Mouse (Mus musculus) embryonic facial prominence, embryonic 14.5 days (tissue): ENCODE measurements around the gene Dvl3. TPM values are rescaled to one million over a fixed set of nuclear protein-coding genes. Genes with fewer than 3 reads are reported as not detected.

Experiments
- ATAC-seq: fragments of 200-750 bp; cut with Nextera tagmentation; 2 replicates; pipeline ENCODE4 v1.8.0; 2017; ENCODE audit warnings: low read depth, moderate number of reproducible peaks, moderate TSS enrichment
- DNase-seq: peaks from one replicate; pipeline ENCODE4 v3.0.0-alpha.2; 2015; ENCODE audit warnings: low spot score
- H3K27ac ChIP-seq: fragments of 300-500 bp; sonication (generic); replicated peaks from 2 replicates; pipeline ENCODE4 v1.5.1; 2014; ENCODE audit warnings: low read depth, mild to moderate bottlenecking, low read length, moderate library complexity
- H3K27me3 ChIP-seq: fragments of 300-500 bp; sonication (generic); replicated peaks from 2 replicates; pipeline ENCODE4 v1.6.1; 2014; ENCODE audit warnings: low read length; ENCODE audit not compliant: control insufficient read depth, insufficient read depth
- H3K36me3 ChIP-seq: fragments of 300-500 bp; sonication (generic); 2 replicates; pipeline ENCODE4 v1.6.1; 2014; ENCODE audit warnings: low read length, mixed read lengths; ENCODE audit not compliant: control insufficient read depth, insufficient read depth
- H3K4me1 ChIP-seq: fragments of 300-500 bp; sonication (generic); 2 replicates; pipeline ENCODE4 v1.6.1; 2014; ENCODE audit warnings: antibody characterized with exemption, low read length; ENCODE audit not compliant: control insufficient read depth, insufficient read depth
- H3K4me2 ChIP-seq: fragments of 300-500 bp; sonication (generic); 2 replicates; pipeline ENCODE4 v1.6.1; 2014; ENCODE audit warnings: low read depth, mild to moderate bottlenecking, low read length, moderate library complexity, mixed read lengths
- H3K4me3 ChIP-seq: fragments of 300-500 bp; sonication (generic); 2 replicates; pipeline ENCODE4 v1.5.1; 2014; ENCODE audit warnings: low read depth, mild to moderate bottlenecking, low read length
- H3K9ac ChIP-seq: fragments of 300-500 bp; sonication (generic); 2 replicates; pipeline ENCODE4 v1.6.1; 2014; ENCODE audit warnings: low read depth, mild to moderate bottlenecking, low read length, moderate library complexity, mixed read lengths
- H3K9me3 ChIP-seq: fragments of 300-500 bp; sonication (generic); 2 replicates; pipeline ENCODE4 v1.6.1; 2016; ENCODE audit warnings: low read length; ENCODE audit not compliant: control insufficient read depth
- WGBS: fragments of 180-500 bp; shearing (Covaris S2); extraction: QIAGEN DNeasy Blood & Tissue Kit; methylation state at CpG from one replicate; pipeline ENCODE4 v1.1.7; 2014; 5-methylcytosine and 5-hydroxymethylcytosine counted together
- polyA plus RNA-seq: library from polyadenylated mRNA; unstranded; fragments of >200 nt; fragmentation: Nextera tagmentation; extraction: Ambion mirVana; gene quantifications from 2 replicates; pipeline ENCODE4 v1.2.1, GENCODE M21; 2014

Gene Dvl3
- polyA plus RNA-seq, 1 experiment from 2014 or later = 30.8 TPM

DNA sequence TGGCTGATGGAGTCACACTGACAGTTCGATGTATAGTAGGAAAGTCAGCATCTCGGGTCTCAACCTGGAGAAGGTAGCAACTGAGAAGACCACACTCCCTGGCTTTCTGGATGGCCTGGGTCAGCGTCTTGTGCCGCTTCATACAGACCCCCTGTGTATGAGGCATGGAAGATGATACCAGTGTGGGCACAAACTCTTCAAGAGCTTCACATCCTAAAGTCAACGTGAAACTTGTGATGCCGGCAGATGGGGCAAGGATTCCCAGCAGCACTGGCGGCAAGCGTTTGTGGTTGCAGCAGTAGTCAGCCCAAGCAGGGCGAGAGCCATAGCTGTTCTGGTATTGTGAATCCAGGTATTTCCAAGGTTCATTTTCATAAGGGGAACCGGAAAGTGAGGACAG lies 28.9 kb downstream of the Dvl3 start:
- DNase-seq (no peak), ATAC-seq (no peak)
- no peak overlapping the region for H3K9ac ChIP-seq
- no peaks in the 10 kb centered on the region for H3K9me3 ChIP-seq
- peaks cover 48% of the 10 kb centered on the region for H3K36me3 ChIP-seq
- peaks cover 5% of the 10 kb centered on the region for H3K4me1 ChIP-seq
- no peak overlapping the region for H3K4me3 ChIP-seq
- no peak overlapping the region for H3K4me2 ChIP-seq
- 93% methylated on average over 10 of the region's 10 CpGs for WGBS
- H3K27ac ChIP-seq = no peak overlapping the region
- H3K27me3 ChIP-seq = no peaks in the 10 kb centered on the region

- peaks cover 5% of the 10 kb centered on the region for H3K4me1 ChIP-seq
- H3K9me3 ChIP-seq = no peaks in the 10 kb centered on the region
- WGBS = 51% methylated on average over 5 of the region's 5 CpGs
- H3K9ac ChIP-seq = peak overlapping the region; percentile 60
- no peak for ATAC-seq
- DNase-seq = no peak
- H3K36me3 ChIP-seq = peaks cover 47% of the 10 kb centered on the region
- H3K4me2 ChIP-seq = peak overlapping the region; percentile 78
- H3K27me3 ChIP-seq = no peaks in the 10 kb centered on the region
- H3K4me3 ChIP-seq = peak overlapping the region; percentile 88
- peak overlapping the region; percentile 65; the same call in 1 of the 2 replicates for H3K27ac ChIP-seq
These were observed 30.6 kb downstream of the Dvl3 start for GRCm38 (mm10) chr16:20547423-20547822.

DNA sequence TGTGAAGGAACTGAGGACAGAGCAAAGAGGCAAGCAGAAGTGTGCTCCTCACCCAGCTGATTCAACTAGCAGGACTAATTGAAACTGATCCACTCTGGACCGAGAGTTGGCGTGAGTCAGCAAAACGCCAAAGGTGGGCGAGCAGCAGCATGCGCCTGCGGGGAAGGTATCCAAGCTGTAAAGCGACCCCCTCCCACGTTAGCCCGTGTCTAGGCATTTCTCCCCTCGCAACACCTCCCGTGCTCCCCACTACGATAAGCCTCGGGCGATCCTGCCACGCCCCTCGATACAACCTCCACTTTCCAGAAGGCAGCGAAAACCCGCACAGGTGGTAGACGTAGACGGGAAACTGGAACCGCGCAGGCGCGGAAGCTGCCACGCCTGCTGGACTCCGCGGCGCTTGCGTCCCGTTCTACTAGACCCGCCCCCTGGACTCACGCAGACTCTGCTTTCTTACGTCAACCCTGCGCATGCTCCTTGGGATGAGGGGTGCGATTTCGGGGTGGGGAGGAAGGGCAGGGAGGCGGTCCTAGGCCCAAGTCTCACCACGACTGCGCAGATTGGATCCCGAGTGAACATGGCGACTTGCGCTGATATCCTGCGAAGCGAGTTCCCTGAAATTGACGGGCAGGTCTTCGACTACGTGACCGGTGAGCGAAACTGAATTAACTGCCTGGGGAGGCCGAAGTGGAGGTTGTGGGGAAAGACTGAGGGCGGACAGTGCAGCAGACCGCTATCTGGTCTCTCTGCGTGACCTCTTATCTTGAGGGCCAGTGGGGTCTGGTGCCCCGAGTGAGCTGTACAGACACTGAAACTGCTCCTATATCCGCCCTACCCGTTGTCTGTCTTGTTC lies 31.5 kb downstream of the Dvl3 start, which contains the start of gene Abcf3:
TSS of gene Abcf3 (plus strand) at position 482 of the 853 bp plus-strand sequence.
- under 1% methylated on average over 51 of the region's 56 CpGs for WGBS
- ATAC-seq = peak; percentile 99
- H3K4me2 ChIP-seq = peak within 1 kb of the TSS; percentile 78
- H3K4me1 ChIP-seq = peaks cover 5% of the 10 kb centered on the region
- peaks cover 49% of the 10 kb centered on the region for H3K36me3 ChIP-seq
- H3K9ac ChIP-seq = peak within 1 kb of the TSS; percentile 89
- peak within 1 kb of the TSS; percentile 65 for H3K27ac ChIP-seq
- peak; percentile 100 for DNase-seq
- no peaks in the 10 kb centered on the region for H3K9me3 ChIP-seq
- no peaks in the 10 kb centered on the region for H3K27me3 ChIP-seq
- H3K4me3 ChIP-seq = peak within 1 kb of the TSS; percentile 88

DNA sequence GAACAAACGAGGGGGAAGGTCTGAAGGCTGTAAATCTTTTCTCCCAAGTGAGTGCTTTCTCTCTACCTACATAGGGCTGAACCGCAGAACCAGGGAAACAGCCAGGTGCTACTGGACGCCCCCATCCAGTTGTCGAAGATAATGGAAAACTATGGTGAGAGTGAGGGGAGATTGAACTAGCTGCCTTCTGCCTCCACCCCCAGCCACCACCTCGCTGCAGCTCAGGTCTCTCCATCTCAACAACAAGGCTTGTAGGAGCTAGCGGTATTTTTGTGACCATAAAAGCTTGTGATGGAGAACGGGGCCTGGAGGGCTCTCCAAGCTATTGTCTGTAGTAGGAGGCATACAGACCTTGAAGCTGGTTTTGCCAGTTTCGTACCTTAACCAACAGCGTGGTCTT lies 32.4 kb downstream of the Dvl3 start:
- peaks cover 5% of the 10 kb centered on the region for H3K4me1 ChIP-seq
- no peak for ATAC-seq
- H3K4me3 ChIP-seq = peak overlapping the region; percentile 88
- H3K4me2 ChIP-seq = peak overlapping the region; percentile 78
- no peak overlapping the region for H3K27ac ChIP-seq
- H3K36me3 ChIP-seq = peaks cover 51% of the 10 kb centered on the region
- DNase-seq = no peak
- H3K27me3 ChIP-seq = no peaks in the 10 kb centered on the region
- no peaks in the 10 kb centered on the region for H3K9me3 ChIP-seq
- 55% methylated on average over 9 of the region's 9 CpGs for WGBS
- peak overlapping the region; percentile 89 for H3K9ac ChIP-seq

DNA sequence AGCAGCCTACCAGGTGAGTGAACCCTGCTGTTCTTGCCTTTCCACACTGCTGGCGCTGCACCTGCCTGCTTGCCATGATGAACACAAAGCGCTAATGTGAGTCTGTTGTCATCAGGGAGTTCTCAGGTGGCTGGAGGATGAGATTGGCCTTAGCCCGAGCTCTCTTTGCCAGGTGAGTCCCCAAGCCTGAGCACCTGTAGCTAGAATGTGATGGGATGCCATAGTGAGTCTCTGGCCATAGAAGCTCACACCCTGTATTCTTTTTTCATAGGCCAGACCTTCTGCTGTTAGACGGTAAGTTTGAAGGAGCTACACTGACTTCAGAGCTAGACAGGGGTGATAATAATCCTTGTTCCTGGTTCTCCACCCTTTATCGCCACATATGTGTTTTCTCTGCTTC lies 34.9 kb downstream of the Dvl3 start:
- no peak overlapping the region for H3K27ac ChIP-seq
- peaks cover 64% of the 10 kb centered on the region for H3K36me3 ChIP-seq
- DNase-seq (no peak), ATAC-seq (no peak)
- no peak overlapping the region for H3K4me3 ChIP-seq
- H3K9ac ChIP-seq = no peak overlapping the region
- H3K9me3 ChIP-seq = no peaks in the 10 kb centered on the region
- no peaks in the 10 kb centered on the region for H3K27me3 ChIP-seq
- H3K4me1 ChIP-seq = peaks cover 5% of the 10 kb centered on the region
- 96% methylated on average over 5 of the region's 5 CpGs for WGBS
- no peak overlapping the region for H3K4me2 ChIP-seq

DNA sequence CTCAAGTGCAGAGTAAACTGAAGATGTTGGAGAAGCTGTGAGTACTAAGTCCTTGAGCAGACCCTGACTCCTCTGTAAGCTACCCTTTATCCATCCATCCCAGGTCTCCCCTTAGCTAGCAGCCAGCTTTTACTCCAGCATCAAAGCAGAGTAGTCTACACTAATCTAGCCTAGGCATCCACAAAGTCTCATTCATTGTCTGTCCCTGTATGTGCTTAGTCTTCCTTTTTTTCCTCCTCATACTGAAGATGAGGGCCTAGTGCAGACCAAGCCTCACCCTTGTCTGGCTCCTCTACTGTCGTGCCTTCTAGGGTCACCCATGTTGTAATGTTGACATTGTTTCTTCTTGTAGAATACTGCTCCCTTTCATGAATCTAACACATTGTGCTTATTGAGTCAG lies 35.8 kb downstream of the Dvl3 start:
- no peak for ATAC-seq
- Histone ChIP-seq H3K9me3 (no peaks in the 10 kb centered on the region), H3K27me3 (no peaks in the 10 kb centered on the region)

GRCm38 (mm10) chr16:20555000-20555399 lies 38.2 kb downstream of the Dvl3 start:
- Histone ChIP-seq H3K36me3 (peaks cover 95% of the 10 kb centered on the region), H3K9ac (no peak overlapping the region), H3K27me3 (no peaks in the 10 kb centered on the region), H3K9me3 (no peaks in the 10 kb centered on the region), H3K4me3 (no peak overlapping the region), H3K27ac (no peak overlapping the region), H3K4me2 (no peak overlapping the region), H3K4me1 (no peaks in the 10 kb centered on the region)
- no peak for DNase-seq
- 88% methylated on average over 6 of the region's 6 CpGs for WGBS
- ATAC-seq = no peak

More for the DNA sequence above, 35.8 kb downstream of the Dvl3 start:
- no peak overlapping the region for H3K9ac ChIP-seq
- H3K36me3 ChIP-seq = peaks cover 72% of the 10 kb centered on the region
- H3K27ac ChIP-seq = no peak overlapping the region
- no peak overlapping the region for H3K4me2 ChIP-seq
- WGBS = 82% methylated on average over 1 of the region's 1 CpGs
- H3K4me3 ChIP-seq = no peak overlapping the region
- H3K4me1 ChIP-seq = peaks cover 5% of the 10 kb centered on the region
- no peak for DNase-seq

DNA sequence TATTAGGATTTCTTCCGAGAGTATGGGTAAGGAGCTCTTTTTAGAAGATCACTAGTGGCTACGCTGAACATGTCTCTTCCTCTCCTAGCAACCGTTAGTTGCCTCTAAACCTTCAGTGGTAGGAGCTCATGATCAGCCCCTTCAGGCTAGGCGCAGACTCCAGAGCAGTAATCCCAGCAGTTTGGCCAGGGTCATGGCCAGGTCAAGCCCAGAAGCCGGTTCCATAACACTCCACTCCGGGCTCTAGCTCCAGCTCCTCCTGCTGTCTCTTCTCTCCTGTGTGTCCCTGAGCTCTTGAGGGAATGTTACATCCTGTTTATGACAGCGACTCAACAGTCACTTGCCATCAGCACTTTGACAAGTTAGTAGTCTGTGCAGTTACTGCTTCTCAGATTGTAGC lies 40.6 kb downstream of the Dvl3 start:
- no peaks in the 10 kb centered on the region for H3K27me3 ChIP-seq
- H3K9me3 ChIP-seq = no peaks in the 10 kb centered on the region
- 79% methylated on average over 7 of the region's 7 CpGs for WGBS
- peaks cover 97% of the 10 kb centered on the region for H3K36me3 ChIP-seq
- H3K9ac ChIP-seq = no peak overlapping the region
- DNase-seq (no peak), ATAC-seq (no peak)
- no peak overlapping the region for H3K4me2 ChIP-seq
- H3K4me3 ChIP-seq = no peak overlapping the region
- no peaks in the 10 kb centered on the region for H3K4me1 ChIP-seq
- H3K27ac ChIP-seq = no peak overlapping the region

DNA sequence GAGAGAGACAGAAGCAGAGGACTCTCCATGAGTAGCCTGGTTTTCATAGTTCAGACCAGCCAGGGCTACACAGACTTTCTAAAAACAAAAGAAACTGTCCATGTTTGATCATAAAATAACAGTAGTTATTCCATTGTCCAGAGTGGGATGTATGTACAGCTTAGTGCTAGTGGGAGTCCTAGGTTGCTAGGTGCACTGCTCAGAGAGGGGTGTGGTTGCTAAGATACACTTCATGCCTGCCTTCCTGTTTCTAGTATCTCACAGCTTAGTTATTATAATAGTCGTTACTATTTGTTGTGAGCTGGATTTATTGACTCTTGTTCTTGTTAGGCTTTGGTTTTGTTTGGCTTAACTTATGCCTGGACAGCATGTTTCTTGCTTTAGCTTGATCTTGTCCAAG lies 48.3 kb downstream of the Dvl3 start:
- H3K4me1 ChIP-seq = no peaks in the 10 kb centered on the region
- no peak for ATAC-seq
- H3K4me3 ChIP-seq = no peak overlapping the region
- 72% methylated on average over 1 of the region's 1 CpGs for WGBS
- H3K4me2 ChIP-seq = no peak overlapping the region
- no peaks in the 10 kb centered on the region for H3K27me3 ChIP-seq
- H3K9ac ChIP-seq = no peak overlapping the region
- H3K27ac ChIP-seq = no peak overlapping the region
- peaks cover 27% of the 10 kb centered on the region for H3K36me3 ChIP-seq
- no peak for DNase-seq
- no peaks in the 10 kb centered on the region for H3K9me3 ChIP-seq
